Mouse (Mus musculus): ENCODE measurements around the gene Tkt.

DNA sequence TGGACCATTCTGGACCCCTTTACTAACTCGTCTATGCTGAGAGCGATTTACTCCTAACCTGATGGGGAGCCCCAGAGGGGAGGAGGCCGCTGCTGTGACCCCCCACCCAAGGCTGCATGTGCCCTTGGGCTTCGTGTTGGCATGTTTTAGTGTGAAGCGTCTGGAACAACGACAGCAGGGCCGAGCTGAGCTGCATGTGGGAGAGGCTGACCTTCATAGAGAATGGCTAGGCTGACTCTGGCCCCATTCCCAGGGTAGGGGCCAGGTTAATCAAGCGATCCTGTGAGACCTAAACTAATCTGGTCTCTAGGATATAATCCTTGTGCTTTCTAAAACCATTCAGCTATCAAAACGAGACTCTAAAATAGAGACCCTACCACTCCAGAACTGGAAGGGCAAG is 9.6 kb downstream of the Tkt start:
- TF ChIP-seq CTCF (conservative IDR thresholded peaks at IDR 0.05; ENCODE audit: low read length) (no peak), POU5F1 (IDR thresholded peaks at IDR 0.05; ENCODE audit: borderline replicate concordance, low read length) (no peak), NANOG (IDR thresholded peaks at IDR 0.05; ENCODE audit: borderline replicate concordance, low read length) (no peak)
